Mouse (Mus musculus): Measurements from ENCODE around the gene Art2b. TPM values are rescaled to one million over a fixed set of nuclear protein-coding genes. Genes with fewer than 3 reads are reported as not detected.

Art2b gene
- total RNA-seq, 2 experiments from 2014 or later = not detected

Other genes starting within 250 kb of the Art2b start
- 10 to 100 TPM; 21.1 to 21.9 TPM for gene Arap1, start 237.5 kb downstream of the Art2b start, total RNA-seq (2021)
- 1 to 10 TPM in 1 of 2 experiments, not detected in 1; 6.6 TPM for gene Gm45837, start 174.7 kb downstream of the Art2b start, total RNA-seq (2021)
- 100 to 1,000 TPM; 173 to 179 TPM for gene Pde2a, start 163.9 kb downstream of the Art2b start, total RNA-seq (2021)
- gene Clpb, start 78.0 kb upstream of the Art2b start, total RNA-seq (2021) = 10 to 100 TPM; 43.4 to 45.2 TPM
- gene Phox2a, start 232.7 kb upstream of the Art2b start, total RNA-seq (2021) = not detected

All from left cerebral cortex, postnatal 4 days (tissue).